Comparison of ENCODE assay signal across 16 mouse cellular contexts in the genomic region with DNA sequence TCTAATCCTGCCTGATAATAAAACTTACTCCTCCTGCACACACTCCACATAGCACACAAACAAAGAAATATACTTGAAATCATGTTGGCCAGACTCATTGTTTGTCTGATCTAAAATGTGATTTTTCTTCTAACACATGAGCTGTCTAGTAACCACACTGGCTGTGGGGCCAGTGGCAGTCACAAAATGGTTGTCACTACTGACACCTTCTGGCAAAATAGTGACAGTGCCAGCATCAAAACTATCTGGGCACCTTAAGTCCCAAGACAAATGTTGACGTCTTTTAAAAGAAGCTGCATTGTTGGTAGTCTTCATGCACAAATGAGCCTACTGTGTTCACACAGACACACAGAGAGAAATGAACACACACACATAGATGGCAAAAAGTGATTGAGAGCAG. TPM values are rescaled to one million over a fixed set of nuclear protein-coding genes. Genes with fewer than 3 reads are reported as not detected.
DNase-seq lines count a peak whose midpoint lies in the region; ATAC-seq and TF ChIP-seq lines count a peak whose summit lies in the region.
"Had no signal": no experiment of that assay in that cellular context is flagged by ENCODE, and none has a peak within 500 bp of the region (broad histone marks: within the 10 kb centered on the region; RNA-seq: fewer than 3 reads in every experiment).

No protein-coding gene starts in this region.

- no peak overlapping the region for H3K27ac ChIP-seq in forebrain, embryonic 14.5 days (ENCODE audit: low read depth, low read length)
- H3K27ac ChIP-seq in forebrain, embryonic 10.5 days = no peak overlapping the region
- H3K27ac ChIP-seq in liver, postnatal 0 days (ENCODE audit: low read depth) = no peak overlapping the region
- no peak overlapping the region for H3K27ac ChIP-seq in liver, embryonic 12.5 days
- H3K27ac ChIP-seq in MEL (ENCODE audit: control insufficient read depth, low read depth, low read length) = no peak overlapping the region
- H3K27ac ChIP-seq: embryonic facial prominence, embryonic 15.5 days; limb, embryonic 13.5 days had no signal

- no peak for TF ChIP-seq POLR2A in MEL (IDR thresholded peaks at IDR 0.05; ENCODE audit: control insufficient read depth in 1 of 2, insufficient read depth in 1 of 2, low read depth in 1 of 2, low read length in 2 of 2, poor library complexity in 1 of 2)

- no peak for TF ChIP-seq EP300 in liver, postnatal 0 days (IDR thresholded peaks at IDR 0.05; ENCODE audit: low read depth)
- TF ChIP-seq EP300 in MEL (IDR thresholded peaks at IDR 0.05; ENCODE audit: low read depth in 1 of 2, low read length in 2 of 2) = no peak

- no peaks in the 10 kb centered on the region for H3K36me3 ChIP-seq in forebrain, embryonic 14.5 days (ENCODE audit: control insufficient read depth, insufficient read depth, low read length)
- H3K36me3 ChIP-seq in forebrain, embryonic 10.5 days (replicated peaks) = no peaks in the 10 kb centered on the region
- no peaks in the 10 kb centered on the region for H3K36me3 ChIP-seq in liver, postnatal 0 days (replicated peaks; ENCODE audit: insufficient read depth, low read length)
- H3K36me3 ChIP-seq in liver, embryonic 12.5 days = no peaks in the 10 kb centered on the region
- no peaks in the 10 kb centered on the region for H3K36me3 ChIP-seq in MEL (ENCODE audit: control insufficient read depth in 1 of 2, insufficient read depth in 2 of 2, low read length in 2 of 2)
- H3K36me3 ChIP-seq: embryonic facial prominence, embryonic 15.5 days; limb, embryonic 13.5 days had no signal

- WGBS in forebrain, embryonic 14.5 days = 8% methylated on average over 1 of the region's 1 CpGs
- 20% methylated on average over 1 of the region's 1 CpGs for WGBS in forebrain, embryonic 10.5 days
- 6% methylated on average over 1 of the region's 1 CpGs for WGBS in liver, postnatal 0 days (ENCODE audit: insufficient replicate concordance)
- WGBS in liver, embryonic 12.5 days (ENCODE audit: insufficient replicate concordance) = 0% methylated on average over 1 of the region's 1 CpGs

- ATAC-seq in forebrain, embryonic 14.5 days = no peak
- no peak for ATAC-seq in liver, postnatal 0 days
- ATAC-seq in liver, embryonic 12.5 days = no peak

- H3K79me2 ChIP-seq in MEL (ENCODE audit: control insufficient read depth, insufficient read depth, low read length, poor library complexity) = no peaks in the 10 kb centered on the region

- TF ChIP-seq RAD21 in MEL (IDR thresholded peaks at IDR 0.05; ENCODE audit: low read depth, low read length) = peak; percentile 67

- TF ChIP-seq CTCF in liver, postnatal 0 days (IDR thresholded peaks at IDR 0.05; ENCODE audit: low read depth) = peak; percentile 45
- TF ChIP-seq CTCF in MEL (IDR thresholded peaks at IDR 0.05 in 2 of 3, conservative IDR thresholded peaks at IDR 0.05 in 1 of 3; ENCODE audit: control insufficient read depth in 1 of 3, insufficient read depth in 1 of 3, low read depth in 2 of 3, low read length in 3 of 3, poor library complexity in 1 of 3, severe bottlenecking in 1 of 3) = peak; percentile 36 to 69 (median 59)

- H3K9ac ChIP-seq in forebrain, embryonic 14.5 days (ENCODE audit: low read length) = no peak overlapping the region
- H3K9ac ChIP-seq in liver, postnatal 0 days (replicated peaks) = no peak overlapping the region
- no peak overlapping the region for H3K9ac ChIP-seq in liver, embryonic 12.5 days
- H3K9ac ChIP-seq in MEL (ENCODE audit: control insufficient read depth, low read depth, low read length, poor library complexity, severe bottlenecking) = no peak overlapping the region
- H3K9ac ChIP-seq: embryonic facial prominence, embryonic 15.5 days; limb, embryonic 13.5 days had no signal

- no peak overlapping the region for H3K4me3 ChIP-seq in forebrain, embryonic 14.5 days (ENCODE audit: low read depth, low read length)
- H3K4me3 ChIP-seq in forebrain, embryonic 10.5 days = no peak overlapping the region
- H3K4me3 ChIP-seq in liver, postnatal 0 days (ENCODE audit: low read depth, low read length) = no peak overlapping the region
- H3K4me3 ChIP-seq in liver, embryonic 12.5 days = no peak overlapping the region
- H3K4me3 ChIP-seq in MEL (ENCODE audit: control insufficient read depth in 1 of 2, insufficient read depth in 1 of 2, low read depth in 2 of 2, low read length in 2 of 2) = no peak overlapping the region
- H3K4me3 ChIP-seq: embryonic facial prominence, embryonic 15.5 days; limb, embryonic 13.5 days had no signal

- H3K27me3 ChIP-seq in forebrain, embryonic 14.5 days (replicated peaks; ENCODE audit: control insufficient read depth, insufficient read depth, low read length) = no peaks in the 10 kb centered on the region
- H3K27me3 ChIP-seq in forebrain, embryonic 10.5 days (ENCODE audit: poor library complexity, severe bottlenecking) = no peaks in the 10 kb centered on the region
- H3K27me3 ChIP-seq in liver, postnatal 0 days (ENCODE audit: insufficient read depth, low read length) = 0 out of 2 replicates have a peak, but pooled peaks cover 2% of the 10 kb centered on the region
- no peaks in the 10 kb centered on the region; the same call in 1 of the 2 replicates for H3K27me3 ChIP-seq in liver, embryonic 12.5 days (replicated peaks)
- H3K27me3 ChIP-seq in MEL (ENCODE audit: control insufficient read depth in 1 of 2, insufficient read depth in 2 of 2, low read length in 2 of 2) = peaks cover 2 to 7% of the 10 kb centered on the region in 2 experiments
- H3K27me3 ChIP-seq: embryonic facial prominence, embryonic 15.5 days; limb, embryonic 13.5 days had no signal

- H3K4me1 ChIP-seq in forebrain, embryonic 14.5 days (ENCODE audit: control insufficient read depth, insufficient read depth, low read length) = no peaks in the 10 kb centered on the region
- H3K4me1 ChIP-seq in forebrain, embryonic 10.5 days = peaks cover 1% of the 10 kb centered on the region; the same call in 1 of the 2 replicates
- H3K4me1 ChIP-seq in liver, postnatal 0 days (ENCODE audit: insufficient read depth) = no peaks in the 10 kb centered on the region
- no peaks in the 10 kb centered on the region for H3K4me1 ChIP-seq in liver, embryonic 12.5 days
- H3K4me1 ChIP-seq in MEL (ENCODE audit: control insufficient read depth in 1 of 2, insufficient read depth in 2 of 2, low read length in 2 of 2) = no peaks in the 10 kb centered on the region
- H3K4me1 ChIP-seq: embryonic facial prominence, embryonic 15.5 days; limb, embryonic 13.5 days had no signal

- no peaks in the 10 kb centered on the region for H3K9me3 ChIP-seq in forebrain, embryonic 14.5 days (replicated peaks; ENCODE audit: control insufficient read depth, low read length)
- no peaks in the 10 kb centered on the region for H3K9me3 ChIP-seq in forebrain, embryonic 10.5 days
- H3K9me3 ChIP-seq in liver, postnatal 0 days (ENCODE audit: low read length) = no peaks in the 10 kb centered on the region
- H3K9me3 ChIP-seq in liver, embryonic 12.5 days (replicated peaks) = no peaks in the 10 kb centered on the region
- H3K9me3 ChIP-seq in MEL (replicated peaks; ENCODE audit: insufficient read depth, low read length) = no peaks in the 10 kb centered on the region
- H3K9me3 ChIP-seq: embryonic facial prominence, embryonic 15.5 days; limb, embryonic 13.5 days had no signal

- peak; percentile 65 for DNase-seq in forebrain, embryonic 14.5 days (ENCODE audit: low spot score)
- no peak for DNase-seq in forebrain, embryonic 10.5 days (ENCODE audit: extremely low spot score, low spot score)
- DNase-seq in liver, postnatal 0 days = no peak
- peak; percentile 52 for DNase-seq in MEL (ENCODE audit: low read depth, low spot score)
- DNase-seq in naive thymus-derived CD4-positive, alpha-beta T cell, adult 2 months (ENCODE audit: low read depth) = peak; percentile 86
- no peak for DNase-seq in spleen, postnatal 4 days (ENCODE audit: low spot score in 2 of 2)
- no peak for DNase-seq in gastrocnemius, postnatal 25 days
- DNase-seq: adrenal gland, postnatal 25 days; gastrocnemius, postnatal 10 days had no signal

- H3K4me2 ChIP-seq in forebrain, embryonic 14.5 days (ENCODE audit: low read length) = no peak overlapping the region
- H3K4me2 ChIP-seq in liver, postnatal 0 days (ENCODE audit: low read depth, low read length) = no peak overlapping the region
- H3K4me2 ChIP-seq in liver, embryonic 12.5 days = no peak overlapping the region
- H3K4me2 ChIP-seq: embryonic facial prominence, embryonic 15.5 days; limb, embryonic 13.5 days had no signal

TF ChIP-seq in MEL, 35 proteins besides CTCF, POLR2A, EP300 and RAD21:
- no peak for TF ChIP-seq MAZ (IDR thresholded peaks at IDR 0.05; ENCODE audit: low read depth, low read length)
- peak; percentile 56 for TF ChIP-seq SMC3 (IDR thresholded peaks at IDR 0.05; ENCODE audit: low read depth, low read length)

RNA-seq across cellular contexts. Expression of a gene that starts 32.2 kb away (rescaled TPM):
- polyA plus RNA-seq in forebrain, embryonic 14.5 days (2014; fragmentation: Nextera tagmentation; extraction: Ambion mirVana) = 21.8 and 22.5 TPM in 2 replicates
- 24.8 and 25.9 TPM in 2 replicates for polyA plus RNA-seq in forebrain, embryonic 10.5 days (2016; fragmentation: Nextera tagmentation; extraction: Ambion mirVana)
- polyA plus RNA-seq in liver, postnatal 0 days (2015; fragmentation: Nextera tagmentation; extraction: Ambion mirVana) = 10.5 and 11.0 TPM in 2 replicates
- polyA plus RNA-seq in liver, embryonic 12.5 days (2016; fragmentation: Nextera tagmentation; extraction: Ambion mirVana) = 14.3 and 15.5 TPM in 2 replicates
- 30.7 and 38.6 TPM in 2 replicates for total RNA-seq in MEL (2012; rRNA removed)
- polyA plus RNA-seq in MEL (2012; ENCODE audit: insufficient read depth in 1 of 2, insufficient read length in 2 of 2, low read depth in 1 of 2, low replicate concordance in 2 of 2, missing spikeins in 1 of 2) = 100 to 1,000 TPM in 1 of 2 experiments, 10 to 100 TPM in 1; 75.8 to 124 TPM
- 100 to 1,000 TPM; 145 to 167 TPM for total RNA-seq in gastrocnemius, postnatal 25 days (2021)

RNA-seq across cellular contexts. Expression of a gene that starts 34.4 kb away (rescaled TPM):
- not detected in 2 replicates for polyA plus RNA-seq in forebrain, embryonic 14.5 days (2014; fragmentation: Nextera tagmentation; extraction: Ambion mirVana)
- polyA plus RNA-seq in forebrain, embryonic 10.5 days (2016; fragmentation: Nextera tagmentation; extraction: Ambion mirVana) = not detected in 2 replicates
- polyA plus RNA-seq in liver, postnatal 0 days (2015; fragmentation: Nextera tagmentation; extraction: Ambion mirVana) = not detected in 2 replicates
- not detected in 2 replicates for polyA plus RNA-seq in liver, embryonic 12.5 days (2016; fragmentation: Nextera tagmentation; extraction: Ambion mirVana)
- total RNA-seq in MEL (2012; rRNA removed) = not detected in 2 replicates
- not detected for polyA plus RNA-seq in MEL (2012; ENCODE audit: insufficient read depth in 1 of 2, insufficient read length in 2 of 2, low read depth in 1 of 2, low replicate concordance in 2 of 2, missing spikeins in 1 of 2)
- not detected for total RNA-seq in gastrocnemius, postnatal 25 days (2021)
- total RNA-seq: adrenal gland, postnatal 25 days; gastrocnemius, postnatal 10 days; hematopoietic stem cell, adult 5-6 weeks; megakaryocyte, adult 5-6 weeks had no signal
- polyA plus RNA-seq: large intestine, adult 2 months; limb, embryonic 13.5 days; stomach, embryonic 14.5 days had no signal

RNA-seq across cellular contexts. Expression of a gene that starts 58.0 kb away (rescaled TPM):
- polyA plus RNA-seq in forebrain, embryonic 14.5 days (2014; fragmentation: Nextera tagmentation; extraction: Ambion mirVana) = not detected in 2 replicates
- not detected in 2 replicates for polyA plus RNA-seq in forebrain, embryonic 10.5 days (2016; fragmentation: Nextera tagmentation; extraction: Ambion mirVana)
- not detected in 2 replicates for polyA plus RNA-seq in liver, postnatal 0 days (2015; fragmentation: Nextera tagmentation; extraction: Ambion mirVana)
- polyA plus RNA-seq in liver, embryonic 12.5 days (2016; fragmentation: Nextera tagmentation; extraction: Ambion mirVana) = not detected in 2 replicates
- total RNA-seq in MEL (2012; rRNA removed) = not detected in 2 replicates
- not detected for polyA plus RNA-seq in MEL (2012; ENCODE audit: insufficient read depth in 1 of 2, insufficient read length in 2 of 2, low read depth in 1 of 2, low replicate concordance in 2 of 2, missing spikeins in 1 of 2)
- total RNA-seq in gastrocnemius, postnatal 25 days (2021) = not detected
- total RNA-seq: adrenal gland, postnatal 25 days; gastrocnemius, postnatal 10 days; hematopoietic stem cell, adult 5-6 weeks; megakaryocyte, adult 5-6 weeks had no signal
- polyA plus RNA-seq: embryonic facial prominence, embryonic 15.5 days; large intestine, adult 2 months; limb, embryonic 13.5 days; stomach, embryonic 14.5 days had no signal

Comparison
In these comparisons a context has a peak if more than half of its experiments do, and no peak if none do; other contexts are left out.
1. DNase-seq: peak in forebrain, embryonic 14.5 days (single experiment), MEL (single experiment) and naive thymus-derived CD4-positive, alpha-beta T cell, adult 2 months (single experiment); none in forebrain, embryonic 10.5 days (single experiment), liver, postnatal 0 days (single experiment), spleen, postnatal 4 days (0 of 2) and gastrocnemius, postnatal 25 days (single experiment).